Mouse (Mus musculus): ENCODE results near the gene Ttc12. TPM values are rescaled to one million over a fixed set of nuclear protein-coding genes. Genes with fewer than 3 reads are reported as not detected.
A peak's percentile ranks its signal among the peaks of the same experiment; 100 is the strongest.

Gene Ttc12
- 1 to 10 TPM; 8.0 to 9.2 TPM for total RNA-seq (2021)
- long read RNA-seq, experiment 1, transcript Ttc12-201 (22 exons, 3,628 nt): major isoform, 6 of 8 reads
- long read RNA-seq, experiment 1, partial matches to known transcripts: 2 of 8 reads
- long read RNA-seq, experiment 1, other reads (novel, unspliced or antisense): 0 of 8 reads
- long read RNA-seq, experiment 2, partial matches to known transcripts: 2 of 4 reads
- long read RNA-seq, experiment 2, other reads (novel, unspliced or antisense): 1 of 4 reads

DNA sequence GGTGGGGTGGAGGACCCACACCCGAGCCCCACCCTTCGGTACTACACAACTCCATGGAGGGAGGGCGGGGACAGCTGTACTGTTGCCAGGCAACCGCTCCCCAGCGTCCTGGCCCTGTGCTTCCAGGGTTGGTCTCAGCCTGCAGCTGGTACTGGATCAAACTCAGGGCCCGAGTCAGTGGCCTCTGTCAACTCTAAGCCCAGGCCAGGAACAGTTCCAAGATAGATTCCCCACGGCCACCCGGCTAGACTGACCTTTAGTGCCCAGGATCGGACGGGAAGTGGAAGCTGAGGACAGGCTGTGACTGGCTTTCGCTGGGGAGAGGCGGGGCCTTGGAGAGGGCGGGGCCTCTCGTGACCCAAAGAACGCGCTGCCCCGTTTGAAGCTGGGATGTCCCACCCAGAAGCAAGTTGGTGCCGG is at the start of gene Ttc12:
Gene Ttc12, minus strand, starts transcription at position 334 of the 420 bp plus-strand sequence.
- peak; percentile 93 to 94 for DNase-seq

DNA sequence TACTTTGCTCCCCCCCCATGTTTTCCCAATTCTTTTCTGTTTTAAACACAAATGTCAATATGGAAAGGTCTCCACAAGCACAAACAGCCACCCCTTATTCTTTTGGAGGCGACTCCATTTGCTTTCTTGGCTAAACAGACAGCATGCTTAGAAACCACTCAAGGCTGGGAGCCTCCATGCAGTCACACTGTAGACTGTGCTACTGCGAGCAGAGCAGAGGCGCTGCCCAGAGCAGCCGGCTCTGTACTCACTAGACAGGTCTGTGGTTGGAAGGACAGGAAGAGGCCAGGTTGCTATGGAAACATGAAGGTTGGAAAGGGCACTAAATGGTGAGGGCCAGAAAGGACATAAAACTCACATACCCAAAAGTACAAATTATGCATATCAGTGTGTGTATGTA is 48.9 kb upstream of the Ttc12 start:
- DNase-seq: no peak

DNA sequence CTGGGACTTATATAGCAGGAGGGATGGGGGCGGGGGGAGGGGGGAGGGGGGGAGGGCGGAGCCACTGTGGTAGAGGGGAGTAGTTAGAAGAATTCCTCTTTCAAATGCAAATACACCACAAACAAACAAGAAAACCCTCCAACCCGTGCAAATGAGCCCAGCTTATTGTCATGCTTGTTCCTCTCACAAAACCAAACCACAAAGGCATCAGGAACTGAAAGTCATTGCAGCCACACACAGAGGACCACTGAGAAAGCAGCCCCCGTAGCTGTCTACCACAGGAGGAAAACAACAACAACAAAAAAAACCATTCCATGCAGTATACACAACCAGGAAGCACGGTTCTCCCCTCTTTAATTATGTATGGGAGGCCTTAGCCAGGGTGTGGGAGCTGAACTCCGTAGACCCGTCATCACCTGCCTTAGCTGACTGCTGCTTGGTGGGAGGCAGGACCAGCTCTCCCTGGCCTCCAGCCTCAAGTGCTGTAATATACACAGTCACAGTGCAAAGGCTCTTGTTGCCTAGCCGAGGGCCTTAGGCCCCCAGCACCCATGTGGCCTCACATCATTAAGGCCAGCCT is 48.0 kb upstream of the Ttc12 start:
- no peak for DNase-seq

DNA sequence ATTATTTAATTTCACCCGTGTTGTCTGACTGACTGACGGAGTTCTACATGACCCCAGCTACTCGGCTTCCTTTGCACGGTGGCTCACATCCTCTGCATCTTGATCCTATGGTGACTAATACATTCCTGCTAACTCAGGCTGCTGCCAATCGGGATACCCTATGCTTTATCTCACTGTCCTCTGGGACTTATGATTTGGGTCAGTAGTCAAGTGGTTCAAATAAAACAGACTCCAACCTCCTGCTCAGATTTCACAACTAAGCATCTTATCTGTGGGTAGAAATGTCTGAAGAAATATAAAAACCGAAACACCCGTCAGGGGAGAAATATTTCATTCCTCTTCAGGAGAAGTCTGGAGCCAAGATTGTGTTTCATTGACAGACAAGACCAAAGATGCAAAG is 47.4 kb upstream of the Ttc12 start:
- DNase-seq: peak; percentile 42 to 54

DNA sequence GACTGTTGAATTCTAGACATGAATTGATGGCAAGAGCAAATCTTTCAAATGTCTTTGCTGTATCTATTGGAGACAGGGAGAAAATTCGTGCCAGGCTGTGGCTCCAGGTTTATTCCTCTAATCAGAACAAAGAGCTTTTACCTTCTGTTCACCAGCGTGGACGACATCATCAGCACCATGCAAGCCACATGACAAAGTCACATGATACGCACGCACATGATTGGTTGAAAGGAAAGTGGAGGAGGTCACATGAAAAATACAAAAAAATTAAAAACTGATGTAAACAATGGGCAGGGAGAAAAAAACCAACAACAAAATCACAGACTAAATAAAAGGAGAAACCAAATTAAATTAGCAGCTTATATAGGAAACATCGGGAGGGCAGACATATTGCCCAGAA is 45.8 kb upstream of the Ttc12 start:
- no peak for DNase-seq

DNA sequence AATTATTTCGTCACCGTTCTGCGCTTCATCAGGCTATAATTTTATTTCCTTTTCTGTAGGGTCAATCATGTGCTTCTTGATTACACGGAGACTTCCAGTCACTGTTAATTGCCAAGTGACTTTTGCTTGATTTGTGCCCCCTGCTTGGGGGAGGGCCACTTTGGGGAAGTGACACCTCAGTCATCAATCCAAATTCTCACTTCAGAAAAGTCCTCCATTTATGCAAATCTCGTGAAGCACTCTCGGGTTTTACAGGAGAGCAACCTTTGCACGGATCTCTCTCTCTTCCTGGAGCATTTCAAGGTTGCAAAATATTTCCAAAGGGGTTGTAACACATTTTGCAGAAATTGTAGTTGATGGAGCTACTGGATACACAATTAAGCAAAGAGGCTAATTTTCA is 45.2 kb upstream of the Ttc12 start:
- DNase-seq: no peak

DNA sequence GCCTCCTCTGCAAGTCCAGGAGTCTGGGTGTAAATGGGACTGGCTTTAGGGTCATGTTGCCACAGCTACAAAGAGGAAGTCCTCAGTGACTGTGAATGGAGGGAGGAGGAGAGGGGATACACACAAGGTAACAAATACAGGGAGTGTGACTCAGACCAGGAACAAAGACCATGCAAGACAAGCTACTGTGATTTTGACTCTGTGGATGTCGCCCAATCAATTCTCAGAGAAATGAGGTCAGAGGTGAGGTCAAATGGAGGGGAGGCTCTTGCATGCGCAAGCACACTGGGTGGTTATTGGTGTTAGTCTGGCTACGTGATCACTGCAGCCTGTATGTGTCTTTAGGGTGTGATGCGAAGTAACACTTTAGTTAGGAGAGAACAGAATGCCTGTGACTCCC is 44.7 kb upstream of the Ttc12 start:
- DNase-seq: no peak

DNA sequence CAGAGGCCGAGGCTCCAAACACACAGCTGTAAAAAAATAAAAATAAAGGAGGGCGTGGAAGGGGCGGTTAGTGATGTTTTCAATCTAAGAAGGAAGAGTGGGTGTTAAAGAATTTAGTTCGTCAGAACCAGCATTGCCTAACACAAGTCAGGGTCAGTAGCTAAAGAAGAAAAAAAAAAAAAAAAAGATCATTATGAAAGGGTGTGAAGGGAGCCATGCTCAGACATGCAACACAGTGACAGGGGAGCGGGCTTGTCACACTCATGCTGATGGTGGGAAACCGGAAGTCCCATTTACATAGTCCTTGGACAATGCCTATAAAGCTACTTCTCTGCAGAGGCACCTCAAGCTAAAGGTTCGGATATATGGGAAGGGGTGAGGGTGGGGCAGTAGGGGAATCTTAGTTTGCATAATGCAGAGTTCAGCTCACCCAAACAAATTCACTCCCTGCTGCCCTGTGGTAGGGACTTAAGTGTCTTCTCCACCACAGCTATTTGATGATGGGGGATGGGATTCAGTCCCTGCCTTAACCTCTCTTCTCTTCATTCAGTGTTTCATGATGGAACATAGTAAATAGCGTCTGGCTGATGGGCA is 43.4 kb upstream of the Ttc12 start:
- no peak for DNase-seq

DNA sequence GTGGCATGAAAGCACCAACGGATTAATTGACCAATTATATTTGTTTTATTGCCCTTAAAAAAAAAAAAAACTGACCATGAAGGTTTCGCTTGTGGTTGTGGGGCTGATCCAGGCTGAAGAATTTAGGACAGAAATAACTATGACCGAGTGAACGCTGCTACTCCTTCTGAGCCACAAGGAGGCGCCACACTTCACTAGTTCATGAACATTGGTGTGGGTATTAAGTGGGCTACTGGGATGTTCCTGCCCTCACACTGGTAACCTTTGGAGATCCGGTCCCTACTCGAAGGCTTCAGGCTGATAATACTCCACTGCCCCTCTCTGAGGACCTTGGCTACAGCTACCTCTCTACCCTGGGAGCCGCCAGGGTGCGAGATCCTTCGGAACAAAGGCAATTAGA is 42.9 kb upstream of the Ttc12 start:
- peak; percentile 5 to 15 for DNase-seq

DNA sequence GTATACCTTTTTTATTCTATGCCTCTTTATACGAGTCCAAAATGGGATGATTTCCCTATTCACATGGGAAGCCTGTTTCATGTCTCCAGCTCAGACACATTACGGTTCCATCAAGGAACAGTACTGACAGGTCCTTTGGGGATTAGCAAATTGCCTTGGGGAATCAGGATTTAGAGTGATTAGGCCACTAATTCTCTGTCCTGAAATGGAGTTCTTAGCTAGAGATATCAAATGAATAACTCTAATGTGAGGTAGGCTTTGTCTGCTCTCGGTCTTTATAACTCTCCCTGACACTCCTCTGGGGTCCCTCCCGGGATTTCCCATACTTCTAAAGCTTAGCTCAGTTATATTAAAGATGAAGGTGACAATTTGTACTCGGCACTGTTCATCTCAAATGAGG is 42.0 kb upstream of the Ttc12 start:
- DNase-seq: no peak

DNA sequence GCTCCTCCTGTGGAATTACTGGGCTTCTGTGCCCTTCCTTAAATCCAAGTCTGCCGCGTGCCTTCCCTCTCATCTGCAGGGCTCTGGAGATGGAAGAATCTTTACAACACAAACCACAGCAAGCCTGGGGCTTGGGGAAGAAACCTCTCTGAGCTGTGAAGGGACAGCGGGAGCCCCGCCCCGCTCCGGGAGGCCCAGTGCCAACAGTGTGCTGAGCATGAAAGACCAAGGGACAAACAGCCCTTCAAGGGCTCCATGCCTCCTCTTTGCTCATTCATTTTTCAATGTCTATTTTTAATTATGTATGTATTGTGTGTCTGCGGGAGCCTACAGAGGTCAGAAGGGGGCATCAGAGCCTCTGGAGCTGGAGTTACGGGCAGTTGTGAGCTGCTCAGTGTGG is 41.3 kb upstream of the Ttc12 start:
- DNase-seq: no peak

DNA sequence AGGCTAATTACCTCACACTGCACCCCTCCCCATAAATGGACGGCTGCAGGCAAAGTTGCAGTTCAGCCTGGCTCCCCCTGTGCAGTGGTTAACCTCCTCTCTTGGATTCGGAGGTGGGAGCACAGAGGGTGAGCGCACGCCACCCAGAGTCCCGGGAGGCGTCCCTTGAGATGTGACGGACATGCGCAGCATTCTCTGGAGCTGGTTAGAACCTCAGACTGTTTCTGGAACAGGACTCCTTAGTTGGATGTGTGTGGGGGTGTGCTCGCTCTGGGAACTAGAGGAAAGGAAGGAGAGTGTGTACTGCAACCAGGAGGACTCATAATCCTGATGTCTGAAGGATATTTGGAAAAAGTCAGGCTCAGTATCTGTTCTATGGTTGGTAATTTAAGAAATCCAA is 38.7 kb upstream of the Ttc12 start:
- no peak for DNase-seq

DNA sequence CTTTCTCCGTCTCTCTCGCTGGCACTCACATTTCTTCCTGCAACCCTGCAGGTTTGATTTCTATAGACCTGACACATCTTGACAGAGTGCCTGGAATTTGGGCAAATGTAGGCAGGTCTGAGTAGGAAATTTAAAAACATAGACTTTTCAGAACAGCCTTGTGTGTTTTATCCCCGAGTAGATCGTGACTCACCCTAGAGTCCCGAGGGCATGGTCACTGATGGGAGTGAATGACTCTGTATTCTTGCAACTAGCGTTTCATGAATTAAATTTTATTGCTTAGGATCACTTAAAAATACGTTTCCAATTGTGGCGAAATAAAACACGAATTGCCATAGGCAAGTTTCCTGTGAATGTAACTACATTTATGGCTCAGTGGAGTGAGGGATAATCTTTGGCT is 37.9 kb upstream of the Ttc12 start:
- no peak for DNase-seq

DNA sequence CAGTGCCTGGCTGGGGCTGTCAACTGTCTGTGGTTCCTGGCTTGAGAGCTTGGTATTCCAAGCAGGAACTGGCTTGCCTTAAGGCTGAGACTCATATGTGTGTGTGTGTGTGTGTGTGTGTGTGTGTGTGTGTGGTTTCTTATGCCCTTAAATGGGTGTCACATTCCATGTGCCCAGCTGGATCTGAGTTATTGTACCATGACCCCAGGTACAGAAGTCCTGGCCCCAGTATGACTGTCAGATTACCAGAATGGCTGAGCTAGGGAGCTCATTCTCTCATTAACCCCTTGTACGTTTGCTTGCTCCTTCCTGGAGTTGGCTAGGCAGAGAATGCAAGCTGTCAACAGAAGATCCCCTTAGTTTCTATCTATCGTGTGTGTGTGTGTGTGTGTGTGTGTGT is 28.3 kb upstream of the Ttc12 start:
- no peak for DNase-seq

DNA sequence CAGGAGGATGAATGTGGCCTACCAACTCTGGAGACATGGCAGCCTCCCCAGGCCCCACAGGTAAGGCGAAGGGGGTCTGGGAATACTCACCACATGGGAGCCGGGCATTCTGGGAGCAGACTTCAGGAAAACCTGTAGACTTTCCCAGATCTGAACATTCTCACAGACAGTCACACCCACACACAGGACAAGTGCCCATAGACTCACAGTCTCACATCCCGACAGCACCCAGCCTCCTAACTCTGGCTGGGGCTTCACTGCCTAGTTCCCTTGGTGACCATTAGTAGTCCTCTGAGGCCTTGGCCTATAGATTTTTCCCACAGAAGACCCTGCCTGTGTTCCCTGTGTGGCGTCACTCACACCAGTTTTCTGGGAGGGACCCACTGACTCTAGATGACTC is 24.6 kb upstream of the Ttc12 start:
- DNase-seq: no peak

DNA sequence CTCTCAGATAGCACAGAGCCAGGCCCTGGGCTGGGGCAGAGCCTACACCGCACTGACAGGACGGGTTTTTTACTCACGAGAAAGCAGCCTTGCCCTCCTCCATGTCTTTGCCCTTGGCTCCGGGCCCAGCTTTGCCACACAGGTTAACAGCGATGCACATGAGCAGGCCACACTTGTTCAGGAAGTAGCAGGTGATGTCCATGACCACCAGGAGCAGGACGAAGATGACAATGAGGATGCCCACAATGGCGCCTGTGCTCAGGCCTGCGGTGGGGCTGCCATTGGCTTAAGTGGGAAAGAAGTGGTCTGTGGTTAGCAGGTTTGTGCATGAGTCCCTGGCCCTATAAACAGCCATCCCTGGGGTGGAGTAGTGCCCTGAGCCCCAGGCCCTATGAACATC is 23.6 kb upstream of the Ttc12 start:
- no peak for DNase-seq

DNA sequence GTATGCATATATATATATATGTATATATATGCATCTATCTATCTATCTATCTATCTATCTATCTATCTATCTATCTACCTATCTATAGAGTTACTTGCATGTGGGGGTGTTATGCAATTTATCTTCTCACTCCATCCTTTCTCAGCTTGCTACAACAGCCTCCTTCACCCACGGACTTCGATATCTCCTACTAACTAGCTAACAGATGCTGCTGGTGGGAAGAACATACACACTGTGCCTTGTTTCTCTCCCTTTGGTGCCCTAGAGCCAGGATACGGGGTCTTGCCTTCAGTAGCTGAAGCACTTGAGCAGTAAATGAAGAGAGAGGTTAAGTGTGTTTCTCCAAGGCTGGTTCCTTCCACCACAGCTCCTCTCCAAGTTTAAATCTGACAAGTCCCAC is 23.1 kb upstream of the Ttc12 start:
- DNase-seq: no peak

DNA sequence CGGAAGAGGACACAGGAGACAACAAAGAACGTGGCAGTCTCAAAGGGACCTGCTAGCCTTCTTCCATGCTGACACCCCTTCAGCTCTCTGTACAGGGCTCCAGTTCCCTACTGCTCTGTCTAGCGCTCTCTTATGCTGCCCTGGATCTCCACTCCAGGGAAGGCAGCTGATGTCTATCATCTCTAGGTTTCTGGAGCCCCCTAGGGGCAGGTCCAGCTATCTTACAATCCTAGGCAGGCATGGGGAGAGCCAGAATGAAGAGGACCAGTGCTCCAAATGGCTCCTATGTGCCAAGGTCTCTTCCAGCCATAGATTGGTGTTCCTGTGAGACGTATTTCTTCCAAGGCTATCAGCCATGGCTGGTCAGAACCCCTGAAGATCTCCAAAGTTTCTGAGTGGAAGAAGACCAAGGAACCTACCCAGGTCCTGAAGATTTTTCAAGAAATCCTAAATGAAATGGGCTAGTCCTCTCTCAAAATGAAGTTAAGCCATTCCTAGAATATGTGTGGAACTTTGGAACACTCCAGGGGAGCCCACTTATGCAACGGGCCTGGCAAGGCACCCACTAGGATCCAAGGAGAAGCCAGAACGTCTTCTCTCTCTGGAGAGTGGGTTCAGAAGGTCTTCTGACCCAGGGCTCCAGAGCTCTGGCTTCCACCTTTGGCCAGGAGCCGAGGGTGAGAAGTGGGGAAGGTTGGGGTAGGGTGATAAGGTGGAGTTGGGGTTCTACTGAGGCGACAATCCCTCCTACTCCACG is 22.0 kb upstream of the Ttc12 start:
- no peak for DNase-seq

DNA sequence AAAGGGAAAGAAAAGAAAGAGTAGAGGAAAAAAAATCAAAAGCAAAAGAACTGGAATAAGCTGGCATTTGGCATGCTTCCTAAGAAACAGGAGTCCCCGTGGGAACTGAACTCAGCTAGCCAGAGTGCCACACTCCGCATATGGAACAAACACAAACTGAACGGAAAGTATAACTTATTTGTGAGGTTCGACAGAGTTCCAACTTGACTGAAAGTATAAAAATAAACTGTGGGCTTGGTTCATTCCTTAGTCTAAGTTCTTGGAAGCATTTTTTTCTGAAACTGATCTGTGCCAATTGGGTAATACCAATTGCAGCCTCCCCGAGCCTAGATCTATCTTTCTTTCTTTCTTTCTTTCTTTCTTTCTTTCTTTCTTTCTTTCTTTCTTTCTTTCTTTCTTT is 18.6 kb upstream of the Ttc12 start:
- no peak for DNase-seq

DNA sequence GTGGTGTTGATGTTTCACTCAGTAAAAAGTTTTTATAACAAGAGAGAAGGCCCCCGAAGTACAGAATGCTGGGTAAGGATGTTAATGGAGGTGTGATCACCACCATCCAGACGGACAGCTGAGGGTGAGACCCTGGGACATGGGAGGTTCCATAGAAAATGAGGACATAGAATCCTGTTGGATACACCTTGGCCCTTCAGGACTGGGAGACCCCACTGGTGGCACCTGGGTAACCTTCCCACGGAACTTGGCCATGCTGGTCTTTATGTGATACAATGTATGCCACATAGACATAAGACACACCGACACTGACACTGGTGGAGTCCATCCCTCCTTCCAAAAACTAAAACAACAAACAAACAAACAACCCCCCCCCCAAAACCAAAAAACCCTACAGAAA is 16.2 kb upstream of the Ttc12 start:
- no peak for DNase-seq

DNA sequence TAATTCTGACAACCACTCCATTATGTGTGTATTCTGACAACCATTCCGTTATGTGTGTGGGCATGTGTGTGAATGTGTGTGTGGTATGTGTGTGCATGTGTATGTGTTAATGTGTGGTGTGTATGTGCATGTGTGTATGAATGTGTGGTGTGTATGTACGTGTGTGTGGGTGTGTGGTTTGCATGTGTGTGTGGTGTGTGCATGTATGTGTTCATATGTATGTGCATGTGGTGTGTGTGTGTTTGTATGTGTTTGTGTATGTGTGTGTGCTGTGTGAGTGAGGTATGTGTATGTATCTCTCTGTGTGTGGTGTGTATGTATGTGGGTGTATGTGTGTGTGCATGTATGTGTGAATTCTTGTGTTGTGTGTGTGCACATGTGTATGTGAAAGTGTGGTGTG is 13.9 kb upstream of the Ttc12 start:
- DNase-seq: no peak

DNA sequence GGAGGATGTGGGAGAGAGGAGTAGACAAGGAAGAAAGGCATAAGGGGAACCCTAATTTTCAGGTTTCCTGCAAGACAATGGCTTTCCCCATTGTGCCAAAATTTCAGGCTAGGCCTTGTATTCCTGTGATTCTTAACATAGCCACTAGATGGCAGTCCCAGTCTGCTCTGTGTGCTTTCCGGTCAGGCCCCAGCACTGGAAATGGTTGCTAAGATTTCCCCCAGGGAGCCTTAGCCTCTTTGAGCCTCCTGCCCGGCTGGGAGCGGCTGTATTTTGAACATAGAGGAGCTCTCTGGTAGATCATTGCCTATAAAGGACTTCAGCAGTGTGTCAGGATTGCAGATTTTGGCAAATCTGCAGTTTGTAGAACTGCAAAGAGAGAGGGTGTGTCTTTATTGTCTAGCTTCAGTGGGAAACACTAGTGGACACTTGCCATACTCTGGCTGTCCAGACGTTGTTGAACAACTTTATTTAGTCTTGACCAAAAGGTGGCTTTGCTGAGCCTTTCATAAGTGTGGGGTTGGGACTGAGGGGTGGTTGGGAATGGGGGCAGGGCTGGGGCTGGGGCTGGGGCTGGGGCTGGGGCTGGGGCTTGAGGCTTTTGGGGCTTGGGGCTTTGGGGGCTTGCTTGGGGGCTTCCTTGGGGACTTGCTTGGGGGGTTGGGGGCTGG is 8.1 kb upstream of the Ttc12 start:
- DNase-seq: peak; percentile 74 to 85

DNA sequence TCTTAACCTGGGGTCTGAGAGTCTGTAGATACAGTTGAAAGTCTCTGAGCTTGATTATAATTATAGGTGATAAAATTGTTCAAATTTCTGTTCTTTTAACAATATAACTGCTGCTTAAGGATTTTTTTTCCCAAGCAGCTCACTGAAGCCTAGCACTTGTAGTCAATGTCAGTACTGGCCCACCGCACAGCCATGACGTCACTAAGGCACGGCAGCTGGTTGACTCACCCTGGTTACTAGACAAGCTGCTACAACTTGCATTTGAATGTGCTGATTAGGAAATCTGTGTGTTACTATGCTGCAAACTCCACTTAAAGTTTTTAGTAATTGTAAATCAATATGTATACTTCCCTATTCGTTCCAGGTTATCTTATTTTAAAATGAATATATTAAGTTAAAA is 4.6 kb upstream of the Ttc12 start:
- no peak for DNase-seq

All from heart, adult 18-20 months (tissue).